Mouse (Mus musculus) heart, embryonic 13.5 days (tissue): Measurements from ENCODE around the gene Slc27a5. TPM values are rescaled to one million over a fixed set of nuclear protein-coding genes. Genes with fewer than 3 reads are reported as not detected.

Experiments
- ATAC-seq: fragments of 200-750 bp; cut with Nextera tagmentation; 2 replicates; pipeline ENCODE4 v1.8.0; 2017; ENCODE audit warnings: moderate TSS enrichment; ENCODE audit not compliant: insufficient number of reproducible peaks, low FRiP score, low TSS enrichment; ENCODE audit errors: extremely low read depth
- H3K27ac ChIP-seq: fragments of 300-500 bp; sonication (generic); replicated peaks from 2 replicates; pipeline ENCODE4 v1.5.1; 2015; ENCODE audit warnings: moderate library complexity, mild to moderate bottlenecking, inconsistent platforms
- H3K27me3 ChIP-seq: fragments of 300-500 bp; sonication (generic); replicated peaks from 2 replicates; pipeline ENCODE4 v1.6.1; 2015; ENCODE audit warnings: mild to moderate bottlenecking, inconsistent platforms
- H3K36me3 ChIP-seq: fragments of 300-500 bp; sonication (generic); 2 replicates; pipeline ENCODE4 v1.6.1; 2015; ENCODE audit warnings: mild to moderate bottlenecking, inconsistent platforms
- H3K4me1 ChIP-seq: fragments of 300-500 bp; sonication (generic); 2 replicates; pipeline ENCODE4 v1.6.1; 2015; ENCODE audit warnings: inconsistent platforms
- H3K4me2 ChIP-seq: fragments of 300-500 bp; sonication (generic); 2 replicates; pipeline ENCODE4 v1.6.1; 2015; ENCODE audit warnings: inconsistent platforms, mild to moderate bottlenecking, moderate library complexity
- H3K4me3 ChIP-seq: fragments of 300-500 bp; sonication (generic); 2 replicates; pipeline ENCODE4 v1.5.1; 2015; ENCODE audit warnings: moderate library complexity, mild to moderate bottlenecking, inconsistent platforms
- H3K9ac ChIP-seq: fragments of 300-500 bp; sonication (generic); 2 replicates; pipeline ENCODE4 v1.6.1; 2015; ENCODE audit warnings: inconsistent platforms, mild to moderate bottlenecking, moderate library complexity
- H3K9me3 ChIP-seq: fragments of 300-500 bp; sonication (generic); 2 replicates; pipeline ENCODE4 v1.6.1; 2016; ENCODE audit warnings: inconsistent platforms
- WGBS: fragments of 180-500 bp; shearing (Covaris S2); methylation state at CpG from one replicate; pipeline ENCODE4 v1.1.7; 2015; ENCODE audit warnings: mixed read lengths; 5-methylcytosine and 5-hydroxymethylcytosine counted together
- polyA plus RNA-seq: library from polyadenylated mRNA; unstranded; fragments of >200 nt; fragmentation: Nextera tagmentation; extraction: Ambion mirVana; gene quantifications from 2 replicates; pipeline ENCODE4 v1.2.1, GENCODE M21; 2015

Slc27a5 gene
- polyA plus RNA-seq, 1 experiment from 2014 or later = 0.11 TPM

GRCm38 (mm10) chr7:12979776-12980175, 18.2 kb downstream of the Slc27a5 start:
- no peak for ATAC-seq
- Histone ChIP-seq H3K27me3 (no peaks in the 10 kb centered on the region), H3K4me3 (no peak overlapping the region), H3K27ac (no peak overlapping the region), H3K9me3 (no peaks in the 10 kb centered on the region), H3K9ac (0 out of 2 replicates have a peak overlapping the region, but pooled peaks have one; percentile 14), H3K4me1 (peaks cover 20% of the 10 kb centered on the region), H3K4me2 (no peak overlapping the region), H3K36me3 (0 out of 2 replicates have a peak, but pooled peaks cover 13% of the 10 kb centered on the region)
- WGBS = 58% methylated on average over 6 of the region's 6 CpGs

GRCm38 (mm10) chr7:12978931-12979722, 18.9 kb downstream of the Slc27a5 start:
- WGBS = 79% methylated on average over 18 of the region's 18 CpGs
- no peak for ATAC-seq
- H3K27me3 ChIP-seq = no peaks in the 10 kb centered on the region
- peak overlapping the region; percentile 82 for H3K9ac ChIP-seq
- 0 out of 2 replicates have a peak, but pooled peaks cover 13% of the 10 kb centered on the region for H3K36me3 ChIP-seq
- H3K27ac ChIP-seq = peak overlapping the region; percentile 95
- peaks cover 20% of the 10 kb centered on the region for H3K4me1 ChIP-seq
- H3K4me3 ChIP-seq = peak overlapping the region; percentile 74
- no peaks in the 10 kb centered on the region for H3K9me3 ChIP-seq
- peak overlapping the region; percentile 78 for H3K4me2 ChIP-seq

- H3K9ac ChIP-seq = peak within 1 kb of the TSS; percentile 82
- H3K27me3 ChIP-seq = no peaks in the 10 kb centered on the region
- peak within 1 kb of the TSS; percentile 78 for H3K4me2 ChIP-seq
- H3K9me3 ChIP-seq = no peaks in the 10 kb centered on the region
- peak; percentile 99 for ATAC-seq
- H3K36me3 ChIP-seq = peaks cover 20% of the 10 kb centered on the region; the same call in 1 of the 2 replicates
- H3K27ac ChIP-seq = peak within 1 kb of the TSS; percentile 95
- under 1% methylated on average over 49 of the region's 49 CpGs for WGBS
- H3K4me3 ChIP-seq = peak within 1 kb of the TSS; percentile 74
- peaks cover 20% of the 10 kb centered on the region for H3K4me1 ChIP-seq
Observed at GRCm38 (mm10) chr7:12977682-12978389, 20.2 kb downstream of the Slc27a5 start, which contains the start of gene Zfp446. TSS of gene Zfp446 (plus strand) at chr7:12977848.

- Histone ChIP-seq H3K36me3 (peaks cover 50% of the 10 kb centered on the region), H3K4me2 (no peak overlapping the region), H3K27ac (no peak overlapping the region), H3K27me3 (no peaks in the 10 kb centered on the region), H3K4me3 (no peak overlapping the region), H3K4me1 (peaks cover 12% of the 10 kb centered on the region), H3K9ac (no peak overlapping the region), H3K9me3 (no peaks in the 10 kb centered on the region)
- no peak for ATAC-seq
- WGBS = 90% methylated on average over 25 of the region's 25 CpGs
Observed at GRCm38 (mm10) chr7:12970906-12971305, 27.1 kb downstream of the Slc27a5 start.

GRCm38 (mm10) chr7:12966104-12966845, 31.7 kb downstream of the Slc27a5 start:
- under 1% methylated on average over 29 of the region's 29 CpGs for WGBS

GRCm38 (mm10) chr7:12965678-12966091, 32.3 kb downstream of the Slc27a5 start, which contains the start of gene Zfp324:
TSS of gene Zfp324 (plus strand) at chr7:12965838.
- ATAC-seq = peak; percentile 80
- H3K4me1 ChIP-seq = peaks cover 23% of the 10 kb centered on the region
- no peaks in the 10 kb centered on the region for H3K27me3 ChIP-seq
- H3K4me3 ChIP-seq = peak within 1 kb of the TSS; percentile 94
- peak within 1 kb of the TSS; percentile 91 for H3K27ac ChIP-seq
- H3K4me2 ChIP-seq = peak within 1 kb of the TSS; percentile 94
- H3K36me3 ChIP-seq = peaks cover 23% of the 10 kb centered on the region
- WGBS = under 1% methylated on average over 23 of the region's 23 CpGs
- peak within 1 kb of the TSS; percentile 98 for H3K9ac ChIP-seq
- H3K9me3 ChIP-seq = no peaks in the 10 kb centered on the region

More at GRCm38 (mm10) chr7:12966104-12966845, 31.7 kb downstream of the Slc27a5 start:
- Histone ChIP-seq H3K27me3 (no peaks in the 10 kb centered on the region), H3K9me3 (no peaks in the 10 kb centered on the region), H3K27ac (peak overlapping the region; percentile 91), H3K4me2 (peak overlapping the region; percentile 94), H3K4me3 (peak overlapping the region; percentile 94), H3K36me3 (peaks cover 29% of the 10 kb centered on the region), H3K9ac (peak overlapping the region; percentile 98), H3K4me1 (peaks cover 19% of the 10 kb centered on the region)
- peak; percentile 70 for ATAC-seq

GRCm38 (mm10) chr7:12961511-12962141, 36.4 kb downstream of the Slc27a5 start:
- 1% methylated on average over 29 of the region's 29 CpGs for WGBS
- ATAC-seq = no peak

GRCm38 (mm10) chr7:12959718-12960117, 38.3 kb downstream of the Slc27a5 start:
- Histone ChIP-seq H3K27ac (no peak overlapping the region), H3K36me3 (no peaks in the 10 kb centered on the region), H3K4me1 (peaks cover 4% of the 10 kb centered on the region; the same call in 1 of the 2 replicates), H3K4me2 (no peak overlapping the region), H3K9ac (no peak overlapping the region), H3K9me3 (no peaks in the 10 kb centered on the region), H3K4me3 (no peak overlapping the region), H3K27me3 (no peaks in the 10 kb centered on the region)
- WGBS = 25% methylated on average over 4 of the region's 4 CpGs
- ATAC-seq = no peak

More at GRCm38 (mm10) chr7:12961511-12962141, 36.4 kb downstream of the Slc27a5 start:
- Histone ChIP-seq H3K9me3 (no peaks in the 10 kb centered on the region), H3K36me3 (no peaks in the 10 kb centered on the region), H3K4me3 (peak overlapping the region; percentile 67), H3K4me1 (peaks cover 13% of the 10 kb centered on the region), H3K27me3 (no peaks in the 10 kb centered on the region), H3K4me2 (peak overlapping the region; percentile 79), H3K27ac (peak overlapping the region; percentile 87), H3K9ac (peak overlapping the region; percentile 86)

GRCm38 (mm10) chr7:12958948-12959347, 39.0 kb downstream of the Slc27a5 start:
- no peaks in the 10 kb centered on the region for H3K9me3 ChIP-seq
- H3K4me2 ChIP-seq = no peak overlapping the region
- no peak overlapping the region for H3K27ac ChIP-seq
- no peak overlapping the region for H3K4me3 ChIP-seq
- no peak for ATAC-seq
- H3K27me3 ChIP-seq = no peaks in the 10 kb centered on the region
- H3K9ac ChIP-seq = no peak overlapping the region
- H3K4me1 ChIP-seq = peaks cover 4% of the 10 kb centered on the region; the same call in 1 of the 2 replicates
- 72% methylated on average over 4 of the region's 4 CpGs for WGBS
- no peaks in the 10 kb centered on the region for H3K36me3 ChIP-seq

- no peak for ATAC-seq
- Histone ChIP-seq H3K9me3 (no peaks in the 10 kb centered on the region), H3K4me1 (peaks cover 4% of the 10 kb centered on the region; the same call in 1 of the 2 replicates), H3K4me3 (no peak overlapping the region), H3K36me3 (no peaks in the 10 kb centered on the region), H3K27me3 (no peaks in the 10 kb centered on the region), H3K27ac (no peak overlapping the region), H3K4me2 (no peak overlapping the region), H3K9ac (no peak overlapping the region)
- 67% methylated on average over 5 of the region's 5 CpGs for WGBS
Observed at GRCm38 (mm10) chr7:12957511-12957910, 40.5 kb downstream of the Slc27a5 start.
